Mouse (Mus musculus) intestine, embryonic 14.5 days (tissue): Measurements from ENCODE around the gene Nrg4. TPM values are rescaled to one million over a fixed set of nuclear protein-coding genes. Genes with fewer than 3 reads are reported as not detected.
A peak's percentile ranks its signal among the peaks of the same experiment; 100 is the strongest.
"Not testable (repeated sequence)": the region's sequence is repeated elsewhere in the genome, so short reads cannot be mapped to it uniquely, and the experiment has no call there.

ENCODE experiments used
- ATAC-seq: fragments of 200-750 bp; cut with Nextera tagmentation; replicated peaks from 2 replicates; pipeline ENCODE4 v1.8.0; 2017; ENCODE audit warnings: low read depth, moderate number of reproducible peaks, moderate TSS enrichment, moderate library complexity; ENCODE audit not compliant: low FRiP score, low TSS enrichment
- DNase-seq: peaks from one replicate; pipeline ENCODE4 v3.0.0-alpha.2; 2018; ENCODE audit warnings: low spot score
- H3K27ac ChIP-seq: fragments of 300-500 bp; sonication (generic); 2 replicates; pipeline ENCODE4 v1.5.1; 2014; ENCODE audit warnings: low read depth, mild to moderate bottlenecking, control low read depth
- H3K27me3 ChIP-seq: fragments of 300-500 bp; sonication (generic); replicated peaks from 2 replicates; pipeline ENCODE4 v1.6.1; 2014; ENCODE audit warnings: low read length, control low read depth; ENCODE audit not compliant: control insufficient read depth, insufficient read depth
- H3K36me3 ChIP-seq: fragments of 300-500 bp; sonication (generic); 2 replicates; pipeline ENCODE4 v1.6.1; 2014; ENCODE audit warnings: low read length, control low read depth; ENCODE audit not compliant: control insufficient read depth, insufficient read depth
- H3K4me1 ChIP-seq: fragments of 300-500 bp; sonication (generic); replicated peaks from 2 replicates; pipeline ENCODE4 v1.6.1; 2014; ENCODE audit warnings: low read length, control low read depth, mixed read lengths; ENCODE audit not compliant: control insufficient read depth, insufficient read depth
- H3K4me2 ChIP-seq: fragments of 300-500 bp; sonication (generic); 2 replicates; pipeline ENCODE4 v1.6.1; 2014; ENCODE audit warnings: low read length
- H3K4me3 ChIP-seq: fragments of 300-500 bp; sonication (generic); 2 replicates; pipeline ENCODE4 v1.5.1; 2014; ENCODE audit warnings: low read depth, low read length, control low read depth, mixed read lengths
- H3K9ac ChIP-seq: fragments of 300-500 bp; sonication (generic); 2 replicates; pipeline ENCODE4 v1.6.1; 2014; ENCODE audit warnings: mild to moderate bottlenecking, low read length
- H3K9me3 ChIP-seq: fragments of 300-500 bp; sonication (generic); 2 replicates; pipeline ENCODE4 v1.6.1; 2016; ENCODE audit warnings: low read length, control low read depth; ENCODE audit not compliant: control insufficient read depth
- WGBS: fragments of 180-500 bp; shearing (Covaris S2); extraction: QIAGEN DNeasy Blood & Tissue Kit; methylation state at CpG from one replicate; pipeline ENCODE4 v1.1.7; 2014; 5-methylcytosine and 5-hydroxymethylcytosine counted together
- polyA plus RNA-seq: library from polyadenylated mRNA; unstranded; fragments of >200 nt; fragmentation: Nextera tagmentation; extraction: Ambion mirVana; gene quantifications from 2 replicates; pipeline ENCODE4 v1.2.1, GENCODE M21; 2014

Nrg4 gene
- polyA plus RNA-seq, 1 experiment from 2014 or later: 1.3 TPM

DNA sequence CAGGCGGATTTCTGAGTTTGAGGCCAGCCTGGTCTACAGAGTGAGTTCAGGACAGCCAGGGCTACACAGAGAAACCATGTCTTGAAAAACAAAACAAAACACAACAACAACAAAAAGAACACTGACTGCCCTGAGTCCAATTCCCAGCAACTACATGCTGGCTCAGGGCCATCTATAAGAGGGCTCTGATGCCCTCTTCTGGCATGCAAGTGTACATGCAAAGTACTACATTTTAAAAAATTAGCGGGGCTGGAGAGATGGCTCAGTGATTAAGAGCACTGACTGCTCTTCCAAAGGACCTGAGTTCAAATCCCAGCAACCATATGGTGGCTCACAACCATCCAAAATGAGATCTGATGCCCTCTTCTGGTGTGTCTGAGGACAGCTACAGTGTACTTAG lies 74.5 kb downstream of the Nrg4 start:
- not testable (repeated sequence) for H3K36me3 ChIP-seq, H3K9ac ChIP-seq, H3K4me3 ChIP-seq, ATAC-seq, H3K4me2 ChIP-seq, H3K27ac ChIP-seq, H3K4me1 ChIP-seq, H3K27me3 ChIP-seq, DNase-seq, H3K9me3 ChIP-seq
- 67% methylated on average over 2 of the region's 2 CpGs for WGBS

DNA sequence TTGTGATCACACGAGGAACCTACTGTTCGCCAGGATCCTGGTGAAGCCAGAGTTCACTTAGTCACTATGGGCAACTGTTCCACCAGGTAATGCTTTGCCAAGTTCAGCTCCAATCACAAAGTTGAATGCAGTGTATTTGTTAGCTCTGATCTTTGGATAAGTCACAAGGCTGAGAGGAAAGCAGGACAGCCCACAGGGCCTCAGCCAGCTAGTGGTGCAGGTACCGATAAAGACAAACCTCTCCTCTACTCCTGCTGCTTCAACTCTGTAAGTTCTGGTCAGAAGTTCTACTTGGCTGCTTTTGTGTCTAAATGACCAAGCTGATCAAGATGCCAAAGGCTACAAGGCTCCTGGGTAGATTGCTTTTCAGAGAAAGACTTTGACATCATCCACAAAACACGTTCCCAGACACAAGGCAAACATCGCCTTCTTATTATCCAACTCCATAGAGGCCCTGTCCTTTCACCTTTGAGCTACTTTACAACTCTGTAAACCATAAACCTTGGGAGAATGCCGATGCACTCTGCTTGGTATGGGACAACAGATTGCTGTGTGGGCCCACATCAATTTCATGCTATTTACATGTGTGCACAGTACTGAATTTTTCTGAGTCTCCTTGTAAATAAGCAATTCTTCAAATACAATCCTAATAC lies 75.9 kb downstream of the Nrg4 start:
- Histone ChIP-seq H3K4me2 (no peak overlapping the region), H3K4me3 (no peak overlapping the region), H3K27ac (no peak overlapping the region), H3K36me3 (no peaks in the 10 kb centered on the region), H3K4me1 (no peaks in the 10 kb centered on the region), H3K27me3 (no peaks in the 10 kb centered on the region), H3K9ac (no peak overlapping the region), H3K9me3 (no peaks in the 10 kb centered on the region)
- DNase-seq (no peak), ATAC-seq (0 out of 2 replicates have a peak, but pooled peaks have one; percentile 27)
- WGBS: 68% methylated on average over 6 of the region's 6 CpGs

GRCm38 (mm10) chr9:55248465-55248864 lies 78.2 kb downstream of the Nrg4 start:
- H3K4me3 ChIP-seq: no peak overlapping the region
- 80% methylated on average over 4 of the region's 4 CpGs for WGBS

DNA sequence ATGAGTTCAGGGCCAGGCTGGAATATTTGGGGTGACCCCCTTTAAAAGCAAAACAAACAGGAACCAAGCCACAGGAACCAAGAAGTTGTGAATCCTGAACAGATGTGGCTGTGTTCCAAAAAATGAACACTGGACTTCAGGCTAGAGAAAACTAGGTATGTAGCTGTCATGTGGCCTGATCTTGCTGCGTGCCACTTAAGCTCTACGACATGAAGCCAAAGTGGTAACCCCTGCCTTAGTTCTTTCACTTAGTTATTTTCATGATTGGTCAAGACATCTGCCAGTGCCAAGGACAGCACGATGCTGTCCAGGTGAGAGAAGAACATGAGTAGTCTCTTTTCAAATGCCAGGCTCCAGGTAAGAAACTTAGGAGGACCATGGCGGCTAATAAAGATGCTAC lies 79.7 kb downstream of the Nrg4 start:
- no peaks in the 10 kb centered on the region for H3K9me3 ChIP-seq
- no peak overlapping the region for H3K9ac ChIP-seq
- DNase-seq (no peak), ATAC-seq (no peak)
- no peaks in the 10 kb centered on the region for H3K27me3 ChIP-seq
- no peaks in the 10 kb centered on the region for H3K36me3 ChIP-seq
- H3K4me2 ChIP-seq: no peak overlapping the region
- WGBS: 89% methylated on average over 4 of the region's 4 CpGs
- H3K4me1 ChIP-seq: no peaks in the 10 kb centered on the region
- no peak overlapping the region for H3K4me3 ChIP-seq
- no peak overlapping the region for H3K27ac ChIP-seq

More at GRCm38 (mm10) chr9:55248465-55248864, 78.2 kb downstream of the Nrg4 start:
- no peak for DNase-seq
- no peak overlapping the region for H3K4me2 ChIP-seq
- no peaks in the 10 kb centered on the region for H3K36me3 ChIP-seq
- no peak for ATAC-seq
- no peaks in the 10 kb centered on the region for H3K4me1 ChIP-seq
- no peaks in the 10 kb centered on the region for H3K9me3 ChIP-seq
- no peak overlapping the region for H3K27ac ChIP-seq
- no peaks in the 10 kb centered on the region for H3K27me3 ChIP-seq
- no peak overlapping the region for H3K9ac ChIP-seq

GRCm38 (mm10) chr9:55246440-55246839 lies 80.2 kb downstream of the Nrg4 start:
- Histone ChIP-seq H3K9ac (no peak overlapping the region), H3K36me3 (no peaks in the 10 kb centered on the region), H3K9me3 (no peaks in the 10 kb centered on the region), H3K4me1 (no peaks in the 10 kb centered on the region), H3K27ac (no peak overlapping the region), H3K4me2 (no peak overlapping the region), H3K27me3 (no peaks in the 10 kb centered on the region), H3K4me3 (no peak overlapping the region)
- ATAC-seq (no peak), DNase-seq (no peak)
- WGBS: 52% methylated on average over 8 of the region's 8 CpGs

GRCm38 (mm10) chr9:55245057-55245750 lies 81.4 kb downstream of the Nrg4 start:
- ATAC-seq, H3K4me1 ChIP-seq, H3K9me3 ChIP-seq, H3K4me3 ChIP-seq, H3K27me3 ChIP-seq, H3K36me3 ChIP-seq, DNase-seq, H3K9ac ChIP-seq, H3K27ac ChIP-seq, H3K4me2 ChIP-seq: not testable (repeated sequence)
- WGBS: 88% methylated on average over 1 of the region's 1 CpGs

- no peaks in the 10 kb centered on the region for H3K4me1 ChIP-seq
- no peaks in the 10 kb centered on the region for H3K27me3 ChIP-seq
Measured at GRCm38 (mm10) chr9:55244079-55244478, 82.6 kb downstream of the Nrg4 start.

GRCm38 (mm10) chr9:55243280-55243679 lies 83.4 kb downstream of the Nrg4 start:
- H3K27ac ChIP-seq: no peak overlapping the region
- ATAC-seq (no peak), DNase-seq (peak; percentile 15)
- H3K4me3 ChIP-seq: no peak overlapping the region
- no peaks in the 10 kb centered on the region for H3K27me3 ChIP-seq
- H3K4me1 ChIP-seq: no peaks in the 10 kb centered on the region
- no peaks in the 10 kb centered on the region for H3K9me3 ChIP-seq
- H3K9ac ChIP-seq: no peak overlapping the region
- H3K36me3 ChIP-seq: no peaks in the 10 kb centered on the region
- WGBS: 73% methylated on average over 3 of the region's 3 CpGs
- H3K4me2 ChIP-seq: no peak overlapping the region

More at GRCm38 (mm10) chr9:55244079-55244478, 82.6 kb downstream of the Nrg4 start:
- no peak overlapping the region for H3K27ac ChIP-seq
- H3K9me3 ChIP-seq: no peaks in the 10 kb centered on the region
- no peak for ATAC-seq
- no peaks in the 10 kb centered on the region for H3K36me3 ChIP-seq
- H3K9ac ChIP-seq: no peak overlapping the region
- 71% methylated on average over 3 of the region's 3 CpGs for WGBS
- DNase-seq: no peak
- no peak overlapping the region for H3K4me3 ChIP-seq
- H3K4me2 ChIP-seq: no peak overlapping the region
